Mouse (Mus musculus) ZHBTc4 (cell line): ENCODE results near the gene Fnip2.

Experiments used
- DNase-seq: peaks from one replicate; pipeline ENCODE4 v3.0.0-alpha.2; 2011; ENCODE audit warnings: low read depth, low spot score

Gene Fnip2

DNA sequence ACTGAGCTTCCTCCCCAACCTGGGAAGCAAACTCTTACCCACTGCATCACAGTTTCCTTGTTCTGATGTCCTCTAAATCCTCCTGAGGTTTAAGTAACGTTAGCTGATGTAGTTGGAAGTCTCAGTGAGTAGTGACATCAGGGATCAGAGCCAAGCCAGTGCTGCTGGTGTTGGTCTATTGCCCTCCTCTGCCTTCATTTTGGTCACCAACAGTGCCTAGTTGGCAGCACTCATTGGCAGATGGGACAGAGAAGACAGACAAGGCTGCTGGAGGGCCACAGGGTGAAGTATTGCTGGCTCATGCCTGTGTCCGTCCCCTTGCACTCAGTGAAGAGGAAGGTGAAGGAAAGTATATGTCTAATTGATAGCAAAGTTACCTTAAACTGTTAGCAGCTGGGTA lies 91.6 kb downstream of the Fnip2 start:
- no peak for DNase-seq

DNA sequence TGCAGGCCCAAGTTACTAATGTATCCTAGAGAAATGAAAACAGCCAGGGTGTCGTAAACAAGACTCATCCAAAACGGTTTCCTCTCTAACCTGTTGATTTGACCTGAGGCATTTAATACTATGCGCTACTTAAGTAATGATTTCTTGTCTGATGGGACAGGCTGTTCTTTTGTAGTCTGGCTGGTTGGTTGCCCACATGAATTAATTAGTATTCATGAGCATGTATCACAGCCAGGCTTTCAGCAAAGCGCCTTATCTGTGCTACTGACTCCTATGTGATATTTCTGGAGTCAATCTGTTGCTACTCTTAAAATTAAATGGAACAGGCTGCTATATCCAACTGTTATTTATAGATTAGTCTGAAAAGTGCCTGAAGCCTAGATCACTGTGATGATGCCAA lies 92.7 kb downstream of the Fnip2 start:
- DNase-seq: no peak

GRCm38 (mm10) chr3:79472362-79472761 lies 95.2 kb downstream of the Fnip2 start:
- no peak for DNase-seq

GRCm38 (mm10) chr3:79469440-79469839 lies 98.2 kb downstream of the Fnip2 start:
- DNase-seq: no peak

GRCm38 (mm10) chr3:79458651-79459275 lies 108.8 kb downstream of the Fnip2 start:
- DNase-seq: no peak

DNA sequence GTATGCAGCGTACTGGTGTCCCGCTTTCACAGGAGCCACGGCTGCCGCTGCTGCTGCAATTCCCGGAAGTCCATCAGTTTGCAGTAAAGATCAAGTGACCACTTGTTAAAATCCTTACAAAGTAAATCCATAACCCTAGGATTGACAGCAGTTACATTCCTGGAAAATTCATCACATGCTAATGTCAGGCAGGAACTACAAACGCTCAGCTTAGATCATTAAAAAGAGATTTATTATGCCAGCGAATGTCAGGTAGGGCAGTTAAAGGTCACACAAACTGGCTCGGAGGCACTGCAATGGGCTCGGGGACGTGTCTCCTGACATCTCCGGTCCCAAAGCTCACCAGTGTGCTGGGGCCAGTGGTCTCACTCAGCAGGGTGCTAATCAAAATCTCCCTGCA lies 111.8 kb downstream of the Fnip2 start:
- DNase-seq: no peak

- DNase-seq: peak; percentile 35
These were observed 114.8 kb downstream of the Fnip2 start for GRCm38 (mm10) chr3:79452696-79453263.

DNA sequence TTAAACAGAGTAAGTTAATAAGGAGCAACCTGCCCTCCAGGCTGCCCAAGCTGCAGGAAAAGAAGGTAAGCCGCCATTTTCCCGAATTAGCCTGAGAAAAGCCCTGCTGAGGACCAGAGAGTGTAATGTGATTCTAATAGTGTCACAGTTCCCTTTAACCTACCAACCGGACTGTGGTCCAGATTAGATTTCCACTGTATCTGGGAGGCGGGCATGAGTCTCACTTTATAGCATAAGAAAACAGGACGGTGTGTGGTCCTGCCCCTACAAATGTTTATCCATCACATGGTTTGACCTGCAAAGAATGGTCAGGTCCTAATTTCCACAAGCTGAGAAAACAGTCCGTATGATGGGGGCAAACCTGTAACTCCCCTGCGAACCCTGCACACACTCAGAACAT lies 118.2 kb downstream of the Fnip2 start:
- no peak for DNase-seq

- no peak for DNase-seq
These were observed 119.2 kb downstream of the Fnip2 start for GRCm38 (mm10) chr3:79448421-79448820.

GRCm38 (mm10) chr3:79446648-79447047 lies 120.9 kb downstream of the Fnip2 start:
- DNase-seq: peak; percentile 16

- peak; percentile 69 for DNase-seq
These were observed 121.5 kb downstream of the Fnip2 start for GRCm38 (mm10) chr3:79446124-79446523.

DNA sequence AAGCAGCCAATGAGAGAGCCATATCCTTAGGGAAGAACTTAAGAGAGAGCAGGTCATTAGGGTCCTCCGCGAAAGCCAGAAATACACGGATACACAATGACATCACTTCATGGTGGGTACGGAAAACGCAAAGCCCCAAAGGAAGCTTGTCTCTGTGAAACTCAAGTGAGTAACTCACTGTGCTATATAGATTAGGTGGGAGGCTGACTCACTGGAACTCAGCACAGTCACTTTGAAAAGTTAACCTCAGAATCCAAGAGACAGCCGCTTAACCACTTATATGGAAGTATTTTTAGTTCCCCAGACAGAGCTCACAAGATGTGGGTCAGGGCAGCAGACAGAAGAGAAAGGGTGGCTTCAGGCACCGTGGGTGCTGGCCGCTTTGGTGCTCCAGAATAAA lies 122.6 kb downstream of the Fnip2 start:
- no peak for DNase-seq

- peak; percentile 58 for DNase-seq
These were observed 123.7 kb downstream of the Fnip2 start for GRCm38 (mm10) chr3:79443850-79444249.

DNA sequence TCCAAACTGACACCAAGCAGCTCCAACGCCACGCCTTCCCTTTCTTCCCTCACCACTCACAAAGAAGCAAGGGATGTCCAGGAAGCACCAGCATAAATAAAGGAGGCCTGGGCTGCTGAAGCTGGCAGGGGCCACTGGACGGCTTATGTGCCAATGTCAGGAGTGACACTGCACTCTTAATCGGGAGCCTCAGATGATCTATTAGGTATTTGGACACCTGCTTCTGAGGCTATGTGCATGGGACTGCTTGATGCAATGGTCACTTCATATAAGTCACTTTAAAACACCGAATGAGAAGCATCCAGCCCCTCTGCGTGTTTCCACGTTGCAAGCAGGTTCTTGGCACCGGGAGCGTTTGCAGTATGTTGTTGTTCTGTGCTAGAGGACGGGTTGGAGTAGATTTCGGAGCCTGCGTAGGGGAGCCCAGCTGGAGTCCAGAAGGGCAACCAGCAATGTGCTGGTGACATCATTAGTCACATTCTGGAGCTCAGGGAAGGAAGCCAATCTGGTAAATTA lies 126.6 kb downstream of the Fnip2 start:
- DNase-seq: no peak

- DNase-seq: no peak
These were observed 129.3 kb downstream of the Fnip2 start for GRCm38 (mm10) chr3:79438276-79438675.

DNA sequence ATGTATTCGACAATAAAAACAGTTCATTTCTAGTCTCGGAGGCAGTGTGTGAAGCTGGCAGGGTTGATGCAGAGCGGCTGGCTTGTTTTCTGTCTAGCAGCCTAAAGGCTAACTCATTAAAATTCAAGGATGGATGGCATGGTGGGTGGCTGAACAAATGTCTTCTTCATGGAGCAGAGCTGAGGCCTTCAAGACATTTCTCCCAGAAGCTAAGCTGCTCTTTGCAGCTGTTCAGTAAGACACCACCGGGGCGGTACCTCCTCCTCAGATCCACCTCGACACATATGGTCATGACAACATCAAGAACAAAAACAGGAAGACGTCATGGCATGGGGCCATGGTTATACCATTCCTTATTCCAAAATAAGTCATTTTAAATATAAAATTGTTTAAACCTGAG lies 131.4 kb downstream of the Fnip2 start:
- DNase-seq: no peak

DNA sequence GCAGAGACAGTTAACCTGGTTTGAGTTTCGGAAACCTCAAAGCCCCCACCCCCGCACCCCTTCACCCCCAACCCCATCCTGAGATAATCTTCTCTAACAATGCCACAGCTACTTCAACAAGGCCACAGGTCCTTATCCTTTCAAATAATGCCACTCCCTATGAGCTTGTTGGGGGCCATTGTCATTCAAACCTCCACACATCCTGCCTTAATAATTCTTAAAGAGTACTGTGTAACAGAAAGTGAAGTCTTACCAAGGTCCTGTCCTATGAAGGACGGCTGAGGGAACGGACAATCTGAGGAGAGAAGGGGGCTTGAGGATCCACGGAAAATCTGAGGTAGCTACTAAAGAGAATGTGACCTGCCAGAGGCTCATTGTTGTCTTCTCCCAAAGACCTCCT lies 132.6 kb downstream of the Fnip2 start:
- DNase-seq: peak; percentile 83

- peak; percentile 32 for DNase-seq
These were observed 133.2 kb downstream of the Fnip2 start for GRCm38 (mm10) chr3:79434436-79434835.

DNA sequence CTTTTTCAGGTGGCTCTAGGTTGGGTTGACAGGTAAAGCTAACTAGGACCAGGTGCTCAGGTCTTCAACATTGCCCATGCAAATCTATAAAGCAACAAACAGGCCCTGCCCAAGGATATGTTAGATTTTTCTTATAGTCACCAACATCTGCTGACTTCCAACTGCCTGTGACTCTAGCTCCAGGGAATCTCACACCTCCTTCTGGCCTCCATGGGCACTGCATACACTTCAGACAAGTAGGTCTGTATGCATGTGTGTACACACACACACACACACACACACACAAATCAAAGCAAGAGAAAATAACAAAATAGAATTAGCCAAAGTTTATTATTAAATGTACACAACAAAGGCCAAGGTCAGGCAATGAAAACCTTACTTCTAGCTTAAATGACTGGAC lies 134.0 kb downstream of the Fnip2 start:
- DNase-seq: peak; percentile 28

- no peak for DNase-seq
These were observed 142.2 kb downstream of the Fnip2 start for GRCm38 (mm10) chr3:79425441-79425840.

DNA sequence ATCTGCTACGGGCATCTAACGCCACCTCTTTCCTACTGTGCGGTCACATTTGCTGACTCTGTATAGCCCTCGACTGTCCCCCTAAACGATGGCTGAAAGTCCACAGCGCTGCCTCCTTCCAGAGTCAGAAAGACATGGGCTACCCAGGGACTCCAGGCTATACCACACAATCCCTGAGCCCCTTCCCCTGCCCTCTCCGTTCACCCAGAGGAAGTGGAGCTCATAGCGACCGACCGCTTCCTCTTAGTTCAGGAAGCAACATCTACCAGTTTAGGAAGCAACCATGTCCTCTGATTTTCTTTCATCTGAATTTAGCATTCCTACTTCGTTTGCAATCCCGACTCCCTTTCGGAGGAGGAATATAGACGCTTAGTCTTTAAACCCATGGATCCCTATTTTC lies 148.7 kb downstream of the Fnip2 start:
- no peak for DNase-seq

GRCm38 (mm10) chr3:79416944-79417680 lies 150.5 kb downstream of the Fnip2 start:
- DNase-seq: peak; percentile 85

- DNase-seq: no peak
These were observed 151.7 kb downstream of the Fnip2 start for GRCm38 (mm10) chr3:79415929-79416328.
